Mouse (Mus musculus) bone marrow, adult 2 months (tissue): Measurements from ENCODE around the gene Olfml1. TPM values are rescaled to one million over a fixed set of nuclear protein-coding genes. Genes with fewer than 3 reads are reported as not detected.

Experiments
- H3K27ac ChIP-seq: fragments of 200-500 bp; 2 replicates; pipeline ENCODE4 v1.5.1; 2012; ENCODE audit warnings: low read depth, mild to moderate bottlenecking, control low read depth, inconsistent platforms, low read length; ENCODE audit not compliant: control insufficient read depth, poor library complexity, insufficient read depth
- H3K4me1 ChIP-seq: fragments of 200-500 bp; 2 replicates; pipeline ENCODE4 v1.6.1; 2011; ENCODE audit warnings: low read length; ENCODE audit not compliant: control insufficient read depth, insufficient read depth
- H3K4me3 ChIP-seq: fragments of 200-500 bp; replicated peaks from 2 replicates; pipeline ENCODE3; 2011; ENCODE audit warnings: mild to moderate bottlenecking, low read depth, low read length, control low read depth; ENCODE audit not compliant: control insufficient read depth
- CTCF ChIP-seq: fragments of 200-500 bp; IDR thresholded peaks from 2 replicates; pipeline ENCODE4 v1.5.1; 2011; ENCODE audit warnings: low read length, control low read depth; ENCODE audit not compliant: control insufficient read depth, insufficient read depth
- POLR2A ChIP-seq: fragments of 200-500 bp; IDR thresholded peaks from 2 replicates; pipeline ENCODE4 v1.6.1; 2011; ENCODE audit warnings: low read depth, mild to moderate bottlenecking, control low read depth, low read length, borderline replicate concordance; ENCODE audit not compliant: control insufficient read depth
- WGBS: fragments of 180-500 bp; shearing (Covaris S2); methylation state at CpG from one replicate; pipeline ENCODE4 v1.1.7; 2018; 5-methylcytosine and 5-hydroxymethylcytosine counted together
- polyA plus RNA-seq: library from polyadenylated mRNA; stranded (reverse); fragments of >200 nt; gene quantifications from 2 replicates; pipeline ENCODE4 v1.2.4, GENCODE M21; 2011; ENCODE audit warnings: low replicate concordance; ENCODE audit not compliant: missing spikeins, insufficient read depth, insufficient read length

Gene Olfml1
- polyA plus RNA-seq, 1 experiment, result not detected

DNA sequence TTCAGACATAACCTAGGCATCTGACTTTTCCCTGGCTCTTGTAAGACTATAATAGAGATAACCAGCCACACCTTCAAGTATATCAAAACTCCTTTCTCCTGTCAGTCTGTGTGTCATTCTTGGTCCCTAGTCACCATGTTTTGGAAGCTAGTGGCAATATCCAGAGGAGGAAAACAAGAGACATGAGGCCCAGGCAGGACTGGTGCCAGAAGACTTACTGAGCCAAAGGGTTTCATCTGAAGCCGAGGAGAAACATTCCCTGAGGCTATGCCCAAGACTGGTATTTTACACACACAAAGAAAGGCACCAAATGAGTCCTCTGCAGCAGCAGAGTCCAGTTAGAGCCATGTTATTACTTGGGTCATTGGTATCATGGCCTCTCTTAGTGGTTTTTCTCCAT is 22.2 kb upstream of the Olfml1 start:
- Histone ChIP-seq H3K27ac (no peak overlapping the region), H3K4me1 (no peaks in the 10 kb centered on the region), H3K4me3 (no peak overlapping the region)
- TF ChIP-seq CTCF (no peak), POLR2A (no peak)
- WGBS, result 72% methylated on average over 1 of the region's 1 CpGs

DNA sequence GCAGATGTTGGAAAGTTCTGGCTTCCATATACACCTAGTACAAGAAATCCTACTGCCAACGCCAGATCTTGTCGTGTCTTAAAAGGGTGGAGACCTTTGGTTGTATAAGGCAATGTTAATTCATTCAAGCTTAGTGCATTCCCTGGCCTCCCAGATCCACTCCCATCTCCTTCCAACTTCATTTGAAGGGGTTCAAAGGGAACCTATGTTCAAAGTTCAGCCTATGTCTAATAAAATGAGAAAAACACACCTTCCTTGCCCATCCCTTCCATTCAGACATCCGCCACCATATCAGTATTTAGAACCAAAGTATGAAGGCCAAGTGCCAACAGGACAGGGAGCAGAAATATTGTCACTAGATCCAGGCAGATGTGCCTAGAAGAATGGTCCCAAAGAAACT is 19.4 kb upstream of the Olfml1 start:
- Histone ChIP-seq H3K4me3 (no peak overlapping the region), H3K27ac (no peak overlapping the region), H3K4me1 (no peaks in the 10 kb centered on the region)
- 81% methylated on average over 3 of the region's 3 CpGs for WGBS
- no peak for TF ChIP-seq CTCF
- no peak for TF ChIP-seq POLR2A

DNA sequence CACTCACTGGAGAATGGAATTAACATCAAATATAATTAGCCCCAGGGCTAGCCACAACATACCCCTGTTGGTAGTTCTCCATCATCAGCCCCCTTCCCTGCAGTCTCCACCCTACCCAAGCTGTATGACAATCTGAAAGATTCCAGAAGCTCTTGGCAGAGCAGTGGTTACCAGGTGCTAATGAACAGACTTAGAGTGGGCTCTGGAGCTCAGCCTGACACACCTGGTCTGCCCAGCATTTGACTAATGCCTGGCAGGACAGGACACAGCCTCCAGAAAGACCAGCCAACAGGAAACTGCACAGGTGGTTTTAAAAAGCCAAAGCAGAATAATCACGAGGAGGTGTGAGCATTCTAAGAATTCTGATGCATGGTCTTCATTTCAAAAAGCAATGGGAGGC is 13.8 kb upstream of the Olfml1 start:
- WGBS, result 4% methylated on average over 1 of the region's 1 CpGs
- H3K27ac ChIP-seq, result no peak overlapping the region
- H3K4me1 ChIP-seq, result no peaks in the 10 kb centered on the region
- TF ChIP-seq CTCF, result no peak
- no peak for TF ChIP-seq POLR2A
- H3K4me3 ChIP-seq, result no peak overlapping the region

DNA sequence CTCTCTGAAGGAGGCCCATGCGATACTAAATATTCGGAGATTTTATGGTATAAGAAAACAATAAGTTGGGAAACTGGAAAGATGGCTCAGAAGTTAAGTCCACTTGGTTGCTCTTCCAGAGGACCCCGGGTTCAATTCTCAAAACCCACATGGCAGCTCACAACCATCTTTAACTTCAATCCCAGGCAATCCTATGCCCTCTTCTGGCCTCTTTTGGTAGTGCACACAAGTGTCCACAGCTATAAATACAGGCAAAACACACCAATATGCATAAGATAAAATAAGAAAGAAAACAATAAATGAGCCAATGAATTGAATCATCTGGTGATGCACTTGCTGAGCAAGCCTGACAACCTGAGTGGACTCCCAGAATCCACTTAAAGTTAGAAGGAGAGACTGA is 11.3 kb upstream of the Olfml1 start:
- 77% methylated on average over 3 of the region's 3 CpGs for WGBS
- Histone ChIP-seq H3K27ac (no peak overlapping the region), H3K4me1 (no peaks in the 10 kb centered on the region), H3K4me3 (no peak overlapping the region)
- TF ChIP-seq POLR2A (no peak), CTCF (no peak)

DNA sequence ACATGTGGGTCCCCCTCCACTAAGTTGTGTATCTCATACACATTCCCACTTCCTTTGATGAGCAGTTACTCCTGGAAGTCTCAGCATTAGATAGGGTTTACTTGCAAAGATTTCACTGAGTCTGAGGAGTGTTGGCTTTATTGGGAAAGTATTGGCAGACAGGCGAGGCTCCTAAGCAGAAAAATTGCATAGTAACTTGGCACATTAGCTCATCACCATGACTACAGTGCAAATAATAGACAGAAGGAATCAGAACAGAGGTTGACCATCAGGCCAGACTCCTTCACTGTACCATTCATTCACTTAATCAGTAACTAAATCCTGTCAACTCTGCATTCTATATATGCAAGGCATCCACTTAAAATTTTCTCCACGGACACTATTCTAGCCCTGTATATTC is 6.6 kb upstream of the Olfml1 start:
- Histone ChIP-seq H3K4me3 (no peak overlapping the region), H3K27ac (no peak overlapping the region), H3K4me1 (no peaks in the 10 kb centered on the region)
- TF ChIP-seq POLR2A, result no peak
- TF ChIP-seq CTCF, result no peak
- 69% methylated on average over 2 of the region's 2 CpGs for WGBS

DNA sequence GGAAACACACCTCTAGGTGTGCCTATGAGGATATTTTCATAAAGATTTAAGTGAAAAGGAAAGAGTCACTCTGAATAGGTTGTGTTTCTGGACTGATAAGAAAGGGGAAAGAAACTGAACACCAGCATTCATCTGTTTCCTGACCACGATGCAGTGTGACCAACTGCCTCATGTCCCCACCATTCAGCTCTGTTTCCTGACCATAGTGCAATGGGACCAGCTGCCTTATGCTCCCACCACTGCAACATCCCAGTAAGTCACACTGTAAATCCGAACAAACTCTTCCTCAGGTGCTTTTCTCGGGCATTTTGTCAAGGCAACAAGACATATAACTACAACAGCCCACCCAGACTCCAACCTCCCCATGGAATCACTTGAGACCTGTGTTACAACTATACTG is 5.7 kb upstream of the Olfml1 start:
- H3K4me1 ChIP-seq, result no peaks in the 10 kb centered on the region
- H3K27ac ChIP-seq, result no peak overlapping the region
- TF ChIP-seq CTCF, result no peak
- TF ChIP-seq POLR2A, result no peak
- 10% methylated on average over 3 of the region's 3 CpGs for WGBS
- H3K4me3 ChIP-seq, result no peak overlapping the region

GRCm38 (mm10) chr7:107563727-107564126 is 3.5 kb upstream of the Olfml1 start:
- Histone ChIP-seq H3K4me1 (no peaks in the 10 kb centered on the region), H3K27ac (no peak overlapping the region), H3K4me3 (no peak overlapping the region)
- 49% methylated on average over 2 of the region's 2 CpGs for WGBS
- TF ChIP-seq CTCF, result no peak
- no peak for TF ChIP-seq POLR2A

GRCm38 (mm10) chr7:107567674-107568073 is 428 bp downstream of the Olfml1 start:
- 70% methylated on average over 5 of the region's 5 CpGs for WGBS
- no peak overlapping the region for H3K4me3 ChIP-seq
- TF ChIP-seq POLR2A (no peak), CTCF (no peak)
- H3K4me1 ChIP-seq, result no peaks in the 10 kb centered on the region
- no peak overlapping the region for H3K27ac ChIP-seq

- H3K4me1 ChIP-seq, result no peaks in the 10 kb centered on the region
- 17% methylated on average over 4 of the region's 4 CpGs for WGBS
- TF ChIP-seq POLR2A (no peak), CTCF (no peak)
- H3K4me3 ChIP-seq, result no peak overlapping the region
- no peak overlapping the region for H3K27ac ChIP-seq
These were observed 1.7 kb downstream of the Olfml1 start for GRCm38 (mm10) chr7:107568971-107569370.
